8 mouse cellular contexts compared by ENCODE assay signal in genomic region chr13:67552505-67553346, GRCm38 (mm10). TPM values are rescaled to one million over a fixed set of nuclear protein-coding genes. Genes with fewer than 3 reads are reported as not detected.
DNase-seq lines count a peak whose midpoint lies in the region; ATAC-seq lines count a peak whose summit lies in the region.

No protein-coding gene starts in this region.

- peak overlapping the region; percentile 86 to 95 for H3K4me3 ChIP-seq in heart, embryonic 14.5 days (ENCODE audit: control insufficient read depth in 1 of 2, insufficient read depth in 1 of 2, low read depth in 1 of 2, low read length in 2 of 2)
- peak overlapping the region; percentile 82 for H3K4me3 ChIP-seq in liver, embryonic 13.5 days (replicated peaks)
- peak overlapping the region; percentile 96 for H3K4me3 ChIP-seq in stomach, embryonic 16.5 days (replicated peaks; ENCODE audit: low read length)

- no peaks in the 10 kb centered on the region for H3K36me3 ChIP-seq in heart, embryonic 14.5 days (ENCODE audit: control insufficient read depth, insufficient read depth, low read length)
- H3K36me3 ChIP-seq in liver, embryonic 13.5 days, result no peaks in the 10 kb centered on the region
- no peaks in the 10 kb centered on the region for H3K36me3 ChIP-seq in stomach, embryonic 16.5 days (ENCODE audit: control insufficient read depth, insufficient read depth, low read length)

- peaks cover 3 to 13% of the 10 kb centered on the region in 2 experiments; a peak in 3 of 4 replicates for H3K4me1 ChIP-seq in heart, embryonic 14.5 days (ENCODE audit: control insufficient read depth in 2 of 2, insufficient read depth in 2 of 2, low read length in 2 of 2)
- H3K4me1 ChIP-seq in liver, embryonic 13.5 days (replicated peaks), result peaks cover 22% of the 10 kb centered on the region
- peaks cover 12% of the 10 kb centered on the region for H3K4me1 ChIP-seq in stomach, embryonic 16.5 days (ENCODE audit: control insufficient read depth, insufficient read depth, low read length)

- ATAC-seq in CD4-positive, CD25-positive, alpha-beta regulatory T cell, adult 4 months, result peak; percentile 99
- ATAC-seq in heart, embryonic 14.5 days (ENCODE audit: insufficient number of reproducible peaks, insufficient read depth, low FRiP score, low read depth), result peak; percentile 89
- ATAC-seq in liver, embryonic 13.5 days (ENCODE audit: low read depth), result peak; percentile 97
- ATAC-seq in stomach, embryonic 16.5 days (ENCODE audit: insufficient read depth, low FRiP score), result peak; percentile 98

- H3K27me3 ChIP-seq in heart, embryonic 14.5 days (ENCODE audit: control insufficient read depth, insufficient read depth, low read length), result no peaks in the 10 kb centered on the region
- 0 out of 2 replicates have a peak, but pooled peaks cover 3% of the 10 kb centered on the region for H3K27me3 ChIP-seq in liver, embryonic 13.5 days
- no peaks in the 10 kb centered on the region for H3K27me3 ChIP-seq in stomach, embryonic 16.5 days (ENCODE audit: control insufficient read depth, insufficient read depth, low read length)

- WGBS in heart, embryonic 14.5 days, result under 1% methylated on average over 44 of the region's 44 CpGs
- under 1% methylated on average over 44 of the region's 44 CpGs for WGBS in liver, embryonic 13.5 days (ENCODE audit: insufficient replicate concordance)
- WGBS in stomach, embryonic 16.5 days, result under 1% methylated on average over 44 of the region's 44 CpGs

- no peaks in the 10 kb centered on the region for H3K9me3 ChIP-seq in heart, embryonic 14.5 days (ENCODE audit: control insufficient read depth, low read length)
- H3K9me3 ChIP-seq in liver, embryonic 13.5 days (replicated peaks), result no peaks in the 10 kb centered on the region
- H3K9me3 ChIP-seq in stomach, embryonic 16.5 days (replicated peaks; ENCODE audit: control insufficient read depth, low read length), result no peaks in the 10 kb centered on the region

- H3K27ac ChIP-seq in heart, embryonic 14.5 days (replicated peaks in 1 of 2; ENCODE audit: control insufficient read depth in 1 of 2, insufficient read depth in 1 of 2, low read depth in 2 of 2, low read length in 2 of 2), result peak overlapping the region; percentile 91 to 92
- H3K27ac ChIP-seq in liver, embryonic 13.5 days, result peak overlapping the region; percentile 85
- peak overlapping the region; percentile 95 for H3K27ac ChIP-seq in stomach, embryonic 16.5 days (ENCODE audit: low read length)

- peak overlapping the region; percentile 92 for H3K9ac ChIP-seq in heart, embryonic 14.5 days (ENCODE audit: low read length)
- H3K9ac ChIP-seq in liver, embryonic 13.5 days, result peak overlapping the region; percentile 86
- H3K9ac ChIP-seq in stomach, embryonic 16.5 days (ENCODE audit: low read length), result peak overlapping the region; percentile 94

- peak; percentile 69 for DNase-seq in c-Kit-negative CD71-positive TER-119-positive erythroid progenitor cells, embryonic 14.5 days (ENCODE audit: low read depth, low spot score)
- DNase-seq in fibroblast of lung, adult 2 months (ENCODE audit: low read depth), result peak; percentile 73
- DNase-seq in kidney, postnatal 14 days, result peak; percentile 92
- DNase-seq in liver, embryonic 13.5 days, result peak; percentile 72
- peak; percentile 87 for DNase-seq in neural tube, embryonic 10.5 days (ENCODE audit: extremely low spot score, low spot score)

- peak overlapping the region; percentile 87 for H3K4me2 ChIP-seq in heart, embryonic 14.5 days (ENCODE audit: low read length)
- H3K4me2 ChIP-seq in liver, embryonic 13.5 days, result peak overlapping the region; percentile 78
- peak overlapping the region; percentile 94 for H3K4me2 ChIP-seq in stomach, embryonic 16.5 days (ENCODE audit: low read depth, low read length)

RNA-seq across cellular contexts. Expression of gene Zfp748, which starts 0.9 kb away (rescaled TPM):
- polyA plus RNA-seq in CD4-positive, CD25-positive, alpha-beta regulatory T cell, adult 4 months (2017; shearing (Covaris generic)), result 10 to 100 TPM; 19.6 TPM
- polyA plus RNA-seq in heart, embryonic 14.5 days (2014; fragmentation: Nextera tagmentation; extraction: Ambion mirVana), result 8.3 and 9.6 TPM in 2 replicates
- polyA plus RNA-seq in liver, embryonic 13.5 days (2015; fragmentation: Nextera tagmentation; extraction: Ambion mirVana), result 5.1 and 5.9 TPM in 2 replicates
- 11.2 and 12.4 TPM in 2 replicates for polyA plus RNA-seq in stomach, embryonic 16.5 days (2015; fragmentation: Nextera tagmentation; extraction: Ambion mirVana)

RNA-seq across cellular contexts. Expression of gene Zfp87, which starts 26.7 kb away (rescaled TPM):
- polyA plus RNA-seq in CD4-positive, CD25-positive, alpha-beta regulatory T cell, adult 4 months (2017; shearing (Covaris generic)), result 10 to 100 TPM; 53.6 to 54.3 TPM
- 19.3 and 22.0 TPM in 2 replicates for polyA plus RNA-seq in heart, embryonic 14.5 days (2014; fragmentation: Nextera tagmentation; extraction: Ambion mirVana)
- 8.4 and 9.1 TPM in 2 replicates for polyA plus RNA-seq in liver, embryonic 13.5 days (2015; fragmentation: Nextera tagmentation; extraction: Ambion mirVana)
- 21.2 and 21.3 TPM in 2 replicates for polyA plus RNA-seq in stomach, embryonic 16.5 days (2015; fragmentation: Nextera tagmentation; extraction: Ambion mirVana)

RNA-seq across cellular contexts. Expression of gene Gm26965, which starts 26.8 kb away (rescaled TPM):
- polyA plus RNA-seq in CD4-positive, CD25-positive, alpha-beta regulatory T cell, adult 4 months (2017; shearing (Covaris generic)), result 1 to 10 TPM; 1.0 to 2.2 TPM
- polyA plus RNA-seq in heart, embryonic 14.5 days (2014; fragmentation: Nextera tagmentation; extraction: Ambion mirVana), result not detected in 2 replicates
- not detected in 2 replicates for polyA plus RNA-seq in liver, embryonic 13.5 days (2015; fragmentation: Nextera tagmentation; extraction: Ambion mirVana)
- not detected in 2 replicates for polyA plus RNA-seq in stomach, embryonic 16.5 days (2015; fragmentation: Nextera tagmentation; extraction: Ambion mirVana)

RNA-seq across cellular contexts. Expression of gene Zfp58, which starts 52.4 kb away (rescaled TPM):
- 10 to 100 TPM; 18.0 to 18.7 TPM for polyA plus RNA-seq in CD4-positive, CD25-positive, alpha-beta regulatory T cell, adult 4 months (2017; shearing (Covaris generic))
- polyA plus RNA-seq in heart, embryonic 14.5 days (2014; fragmentation: Nextera tagmentation; extraction: Ambion mirVana), result 8.8 and 9.0 TPM in 2 replicates
- polyA plus RNA-seq in liver, embryonic 13.5 days (2015; fragmentation: Nextera tagmentation; extraction: Ambion mirVana), result 3.1 and 3.3 TPM in 2 replicates
- 12.8 and 14.2 TPM in 2 replicates for polyA plus RNA-seq in stomach, embryonic 16.5 days (2015; fragmentation: Nextera tagmentation; extraction: Ambion mirVana)

RNA-seq across cellular contexts. Expression of gene Zfp729b, which starts 56.8 kb away (rescaled TPM):
- polyA plus RNA-seq in CD4-positive, CD25-positive, alpha-beta regulatory T cell, adult 4 months (2017; shearing (Covaris generic)), result 1 to 10 TPM; 7.5 to 9.8 TPM
- polyA plus RNA-seq in heart, embryonic 14.5 days (2014; fragmentation: Nextera tagmentation; extraction: Ambion mirVana), result 2.9 and 3.7 TPM in 2 replicates
- polyA plus RNA-seq in liver, embryonic 13.5 days (2015; fragmentation: Nextera tagmentation; extraction: Ambion mirVana), result 1.3 and 1.9 TPM in 2 replicates
- 3.7 and 3.8 TPM in 2 replicates for polyA plus RNA-seq in stomach, embryonic 16.5 days (2015; fragmentation: Nextera tagmentation; extraction: Ambion mirVana)

Comparison
In these comparisons a context has a peak if more than half of its experiments do, and no peak if none do; other contexts are left out.
1. Peak in every context shown above with its lines: DNase-seq, ATAC-seq, H3K4me3 ChIP-seq and H3K27ac ChIP-seq.